Mouse (Mus musculus): Measurements from ENCODE around the gene Otub2. TPM values are rescaled to one million over a fixed set of nuclear protein-coding genes. Genes with fewer than 3 reads are reported as not detected.

Otub2 gene
- polyA plus RNA-seq, 1 experiment from 2014 or later, result 5.6 TPM

DNA sequence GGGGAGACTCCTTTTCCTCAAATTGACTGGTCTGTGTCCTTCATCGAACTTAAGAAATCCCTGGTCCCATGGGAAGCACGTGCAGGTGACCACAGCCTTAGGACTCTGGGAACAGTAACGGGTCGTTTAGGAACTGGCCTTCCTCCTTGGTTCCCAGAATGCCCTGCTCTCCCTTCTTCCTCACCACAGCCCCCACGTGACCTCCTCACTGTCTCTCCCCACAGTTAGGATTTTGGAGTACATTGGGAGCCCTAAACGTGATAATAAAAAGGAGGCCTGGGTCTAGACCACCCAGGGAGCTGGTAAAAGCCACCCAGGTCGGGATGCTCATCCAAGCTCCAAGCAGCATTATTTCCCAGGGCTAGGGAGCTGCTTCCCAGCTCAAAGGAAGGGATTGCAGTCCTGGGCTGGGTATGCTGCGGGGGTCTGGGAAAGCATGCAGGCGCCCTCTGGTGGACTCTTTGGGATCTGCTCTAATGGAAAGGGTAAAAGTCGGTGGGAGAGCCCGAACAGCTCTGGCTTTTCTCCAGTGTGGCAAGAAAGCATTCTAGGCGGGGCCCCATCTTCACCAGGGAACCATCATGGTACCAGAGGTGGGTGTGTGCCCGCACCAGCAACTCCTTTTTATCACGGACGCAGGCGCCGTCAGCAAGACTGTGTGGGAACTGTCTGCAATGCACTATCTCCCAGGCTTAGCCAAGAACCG lies 20.7 kb upstream of the Otub2 start:
- ATAC-seq (replicated peaks; ENCODE audit: low FRiP score, low TSS enrichment, low read depth), result peak; percentile 65
- no peak overlapping the region for H3K4me3 ChIP-seq (ENCODE audit: low read depth, low read length)

DNA sequence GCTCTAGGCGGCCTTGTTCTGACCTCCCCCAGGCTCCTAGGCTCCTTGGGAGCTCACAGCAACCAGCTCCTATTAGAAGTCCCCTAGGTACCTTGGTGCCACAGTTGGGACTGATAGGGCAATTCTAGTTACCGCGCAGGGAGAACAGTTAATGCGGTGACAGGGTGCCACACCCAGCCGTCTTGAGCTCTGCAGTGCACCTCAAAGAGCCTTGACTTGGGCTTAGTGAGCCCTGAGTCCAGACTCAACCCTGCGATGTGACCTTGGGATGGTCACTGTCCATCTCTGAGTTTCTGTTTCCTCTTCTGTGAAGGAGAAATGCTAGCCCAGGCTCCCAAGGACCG lies 20.2 kb upstream of the Otub2 start:
- H3K9ac ChIP-seq (ENCODE audit: low read length), result no peak overlapping the region
- H3K4me3 ChIP-seq (ENCODE audit: low read depth, low read length), result no peak overlapping the region
- DNase-seq (ENCODE audit: low spot score) (no peak), ATAC-seq (replicated peaks; ENCODE audit: low FRiP score, low TSS enrichment, low read depth) (no peak; the same call in 1 of the 2 replicates)
- H3K4me2 ChIP-seq (ENCODE audit: low read length), result no peak overlapping the region
- no peaks in the 10 kb centered on the region for H3K9me3 ChIP-seq (ENCODE audit: control insufficient read depth, low read length)
- H3K36me3 ChIP-seq (ENCODE audit: control insufficient read depth, insufficient read depth, low read length), result no peaks in the 10 kb centered on the region
- WGBS, result 74% methylated on average over 7 of the region's 7 CpGs
- no peak overlapping the region for H3K27ac ChIP-seq (ENCODE audit: low read depth)
- no peaks in the 10 kb centered on the region for H3K4me1 ChIP-seq (replicated peaks; ENCODE audit: control insufficient read depth, insufficient read depth, low read length)
- H3K27me3 ChIP-seq (replicated peaks; ENCODE audit: control insufficient read depth, insufficient read depth, low read length), result no peaks in the 10 kb centered on the region

More for the DNA sequence above, 20.7 kb upstream of the Otub2 start:
- H3K9ac ChIP-seq (ENCODE audit: low read length), result no peak overlapping the region
- no peaks in the 10 kb centered on the region for H3K9me3 ChIP-seq (ENCODE audit: control insufficient read depth, low read length)
- no peak overlapping the region for H3K4me2 ChIP-seq (ENCODE audit: low read length)
- no peaks in the 10 kb centered on the region for H3K36me3 ChIP-seq (ENCODE audit: control insufficient read depth, insufficient read depth, low read length)
- no peaks in the 10 kb centered on the region for H3K27me3 ChIP-seq (replicated peaks; ENCODE audit: control insufficient read depth, insufficient read depth, low read length)
- DNase-seq (ENCODE audit: low spot score), result peak; percentile 94
- H3K27ac ChIP-seq (ENCODE audit: low read depth), result no peak overlapping the region
- 14% methylated on average over 18 of the region's 18 CpGs for WGBS
- H3K4me1 ChIP-seq (replicated peaks; ENCODE audit: control insufficient read depth, insufficient read depth, low read length), result no peaks in the 10 kb centered on the region

DNA sequence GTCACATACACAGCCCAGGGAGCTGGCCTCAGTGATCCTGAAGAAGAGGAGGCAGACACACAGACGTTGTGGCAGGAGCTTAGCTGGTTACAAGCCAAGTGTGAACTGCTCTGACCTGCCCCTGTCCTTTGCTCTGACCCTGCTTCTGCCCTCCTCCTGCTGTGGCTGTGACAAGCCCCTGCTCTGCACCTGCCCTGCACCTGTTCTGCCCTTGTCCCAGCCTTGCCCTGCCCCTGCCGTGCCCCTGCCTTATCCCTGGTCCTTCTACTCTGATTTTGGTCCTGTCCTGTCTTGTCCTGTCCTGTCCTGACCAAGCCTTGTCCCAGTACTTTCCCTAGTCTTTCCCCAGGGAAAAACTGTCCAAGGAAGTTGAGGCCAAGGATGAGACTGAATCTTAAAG lies 19.7 kb upstream of the Otub2 start:
- no peaks in the 10 kb centered on the region for H3K27me3 ChIP-seq (replicated peaks; ENCODE audit: control insufficient read depth, insufficient read depth, low read length)
- DNase-seq (ENCODE audit: low spot score) (no peak), ATAC-seq (replicated peaks; ENCODE audit: low FRiP score, low TSS enrichment, low read depth) (no peak)
- H3K9ac ChIP-seq (ENCODE audit: low read length), result no peak overlapping the region
- H3K4me2 ChIP-seq (ENCODE audit: low read length), result no peak overlapping the region
- no peak overlapping the region for H3K4me3 ChIP-seq (ENCODE audit: low read depth, low read length)
- H3K36me3 ChIP-seq (ENCODE audit: control insufficient read depth, insufficient read depth, low read length), result no peaks in the 10 kb centered on the region
- H3K9me3 ChIP-seq (ENCODE audit: control insufficient read depth, low read length), result no peaks in the 10 kb centered on the region
- 64% methylated on average over 2 of the region's 2 CpGs for WGBS
- H3K4me1 ChIP-seq (replicated peaks; ENCODE audit: control insufficient read depth, insufficient read depth, low read length), result no peaks in the 10 kb centered on the region
- no peak overlapping the region for H3K27ac ChIP-seq (ENCODE audit: low read depth)

GRCm38 (mm10) chr12:103370861-103371260 lies 17.6 kb upstream of the Otub2 start:
- Histone ChIP-seq H3K36me3 (ENCODE audit: control insufficient read depth, insufficient read depth, low read length) (no peaks in the 10 kb centered on the region), H3K27ac (ENCODE audit: low read depth) (no peak overlapping the region), H3K4me2 (ENCODE audit: low read length) (no peak overlapping the region), H3K27me3 (replicated peaks; ENCODE audit: control insufficient read depth, insufficient read depth, low read length) (no peaks in the 10 kb centered on the region), H3K9ac (ENCODE audit: low read length) (no peak overlapping the region), H3K9me3 (ENCODE audit: control insufficient read depth, low read length) (no peaks in the 10 kb centered on the region), H3K4me1 (replicated peaks; ENCODE audit: control insufficient read depth, insufficient read depth, low read length) (no peaks in the 10 kb centered on the region), H3K4me3 (ENCODE audit: low read depth, low read length) (no peak overlapping the region)
- ATAC-seq (replicated peaks; ENCODE audit: low FRiP score, low TSS enrichment, low read depth), result no peak
- WGBS, result 74% methylated on average over 4 of the region's 4 CpGs
- DNase-seq (ENCODE audit: low spot score), result no peak

GRCm38 (mm10) chr12:103371711-103372110 lies 16.8 kb upstream of the Otub2 start:
- H3K9ac ChIP-seq (ENCODE audit: low read length), result no peak overlapping the region
- H3K4me2 ChIP-seq (ENCODE audit: low read length), result no peak overlapping the region
- H3K9me3 ChIP-seq (ENCODE audit: control insufficient read depth, low read length), result no peaks in the 10 kb centered on the region
- H3K36me3 ChIP-seq (ENCODE audit: control insufficient read depth, insufficient read depth, low read length), result no peaks in the 10 kb centered on the region
- no peaks in the 10 kb centered on the region for H3K4me1 ChIP-seq (replicated peaks; ENCODE audit: control insufficient read depth, insufficient read depth, low read length)
- ATAC-seq (replicated peaks; ENCODE audit: low FRiP score, low TSS enrichment, low read depth) (no peak), DNase-seq (ENCODE audit: low spot score) (peak; percentile 75)
- no peaks in the 10 kb centered on the region for H3K27me3 ChIP-seq (replicated peaks; ENCODE audit: control insufficient read depth, insufficient read depth, low read length)
- H3K27ac ChIP-seq (ENCODE audit: low read depth), result no peak overlapping the region
- WGBS, result 31% methylated on average over 6 of the region's 6 CpGs
- no peak overlapping the region for H3K4me3 ChIP-seq (ENCODE audit: low read depth, low read length)

- no peak overlapping the region for H3K27ac ChIP-seq (ENCODE audit: low read depth)
- 67% methylated on average over 8 of the region's 8 CpGs for WGBS
- no peaks in the 10 kb centered on the region for H3K9me3 ChIP-seq (ENCODE audit: control insufficient read depth, low read length)
- H3K4me1 ChIP-seq (replicated peaks; ENCODE audit: control insufficient read depth, insufficient read depth, low read length), result no peaks in the 10 kb centered on the region
- DNase-seq (ENCODE audit: low spot score) (no peak), ATAC-seq (replicated peaks; ENCODE audit: low FRiP score, low TSS enrichment, low read depth) (no peak)
- H3K36me3 ChIP-seq (ENCODE audit: control insufficient read depth, insufficient read depth, low read length), result no peaks in the 10 kb centered on the region
- H3K4me2 ChIP-seq (ENCODE audit: low read length), result no peak overlapping the region
- H3K4me3 ChIP-seq (ENCODE audit: low read depth, low read length), result no peak overlapping the region
- H3K27me3 ChIP-seq (replicated peaks; ENCODE audit: control insufficient read depth, insufficient read depth, low read length), result no peaks in the 10 kb centered on the region
- no peak overlapping the region for H3K9ac ChIP-seq (ENCODE audit: low read length)
Measured at GRCm38 (mm10) chr12:103373530-103374236, 14.8 kb upstream of the Otub2 start.

GRCm38 (mm10) chr12:103376124-103376523 lies 12.4 kb upstream of the Otub2 start:
- Histone ChIP-seq H3K27me3 (replicated peaks; ENCODE audit: control insufficient read depth, insufficient read depth, low read length) (no peaks in the 10 kb centered on the region), H3K4me1 (replicated peaks; ENCODE audit: control insufficient read depth, insufficient read depth, low read length) (no peaks in the 10 kb centered on the region), H3K4me2 (ENCODE audit: low read length) (no peak overlapping the region), H3K27ac (ENCODE audit: low read depth) (no peak overlapping the region), H3K9ac (ENCODE audit: low read length) (no peak overlapping the region), H3K36me3 (ENCODE audit: control insufficient read depth, insufficient read depth, low read length) (no peaks in the 10 kb centered on the region), H3K9me3 (ENCODE audit: control insufficient read depth, low read length) (no peaks in the 10 kb centered on the region), H3K4me3 (ENCODE audit: low read depth, low read length) (no peak overlapping the region)
- ATAC-seq (replicated peaks; ENCODE audit: low FRiP score, low TSS enrichment, low read depth) (no peak), DNase-seq (ENCODE audit: low spot score) (no peak)
- 75% methylated on average over 5 of the region's 5 CpGs for WGBS

GRCm38 (mm10) chr12:103376774-103377173 lies 11.7 kb upstream of the Otub2 start:
- WGBS, result 70% methylated on average over 4 of the region's 4 CpGs
- Histone ChIP-seq H3K27me3 (replicated peaks; ENCODE audit: control insufficient read depth, insufficient read depth, low read length) (no peaks in the 10 kb centered on the region), H3K27ac (ENCODE audit: low read depth) (no peak overlapping the region), H3K4me2 (ENCODE audit: low read length) (no peak overlapping the region), H3K4me1 (replicated peaks; ENCODE audit: control insufficient read depth, insufficient read depth, low read length) (no peaks in the 10 kb centered on the region), H3K9ac (ENCODE audit: low read length) (no peak overlapping the region), H3K36me3 (ENCODE audit: control insufficient read depth, insufficient read depth, low read length) (no peaks in the 10 kb centered on the region), H3K4me3 (ENCODE audit: low read depth, low read length) (no peak overlapping the region), H3K9me3 (ENCODE audit: control insufficient read depth, low read length) (no peaks in the 10 kb centered on the region)
- DNase-seq (ENCODE audit: low spot score) (no peak), ATAC-seq (replicated peaks; ENCODE audit: low FRiP score, low TSS enrichment, low read depth) (no peak)

DNA sequence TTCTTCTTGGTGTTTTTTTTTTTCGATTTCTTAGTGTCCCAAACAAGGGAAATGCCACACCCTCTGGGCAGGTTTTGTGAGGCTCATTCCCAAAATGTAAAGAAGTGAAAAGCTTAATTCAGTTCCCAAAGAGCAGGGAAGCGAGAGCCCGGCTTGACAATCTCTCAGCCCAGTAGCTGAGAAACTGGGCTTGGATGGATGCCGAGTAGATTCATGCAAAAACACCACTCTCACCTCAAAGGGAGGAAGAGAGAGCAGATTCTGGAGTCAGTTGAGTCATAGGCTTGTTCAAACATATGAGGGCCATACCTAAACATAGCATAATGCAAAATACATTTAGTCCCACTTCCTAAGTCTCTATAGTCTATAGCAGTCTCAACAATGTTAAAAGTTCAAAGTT lies 8.3 kb upstream of the Otub2 start:
- 74% methylated on average over 4 of the region's 4 CpGs for WGBS
- Histone ChIP-seq H3K27me3 (replicated peaks; ENCODE audit: control insufficient read depth, insufficient read depth, low read length) (no peaks in the 10 kb centered on the region), H3K4me2 (ENCODE audit: low read length) (no peak overlapping the region), H3K4me1 (replicated peaks; ENCODE audit: control insufficient read depth, insufficient read depth, low read length) (no peaks in the 10 kb centered on the region), H3K4me3 (ENCODE audit: low read depth, low read length) (no peak overlapping the region), H3K36me3 (ENCODE audit: control insufficient read depth, insufficient read depth, low read length) (no peaks in the 10 kb centered on the region), H3K27ac (ENCODE audit: low read depth) (no peak overlapping the region), H3K9ac (ENCODE audit: low read length) (no peak overlapping the region), H3K9me3 (ENCODE audit: control insufficient read depth, low read length) (no peaks in the 10 kb centered on the region)
- ATAC-seq (replicated peaks; ENCODE audit: low FRiP score, low TSS enrichment, low read depth) (no peak), DNase-seq (ENCODE audit: low spot score) (no peak)

Measured in intestine, embryonic 14.5 days (tissue).